Mouse (Mus musculus) spleen, adult 2 months (tissue): ENCODE results near the gene Plekha3. TPM values are rescaled to one million over a fixed set of nuclear protein-coding genes. Genes with fewer than 3 reads are reported as not detected.

Experiments
- DNase-seq, 2 experiments: peaks; one replicate each; pipeline versions ENCODE4 v3.0.0 to v3.0.0-alpha.2; 2012 to 2021; ENCODE audit warnings: low spot score in 2 of 2, low read depth in 1 of 2
- H3K27ac ChIP-seq: fragments of 200-500 bp; 2 replicates; pipeline ENCODE4 v1.5.1; 2012; ENCODE audit warnings: low read length, inconsistent platforms; ENCODE audit not compliant: insufficient read depth
- H3K27me3 ChIP-seq: fragments of 200-500 bp; 2 replicates; pipeline ENCODE4 v1.6.1; 2012; ENCODE audit warnings: mild to moderate bottlenecking, moderate library complexity, low read length, inconsistent platforms; ENCODE audit not compliant: control insufficient read depth, insufficient read depth
- H3K36me3 ChIP-seq: fragments of 200-500 bp; 2 replicates; pipeline ENCODE4 v1.6.1; 2012; ENCODE audit warnings: mild to moderate bottlenecking, low read length, inconsistent platforms; ENCODE audit not compliant: control insufficient read depth, insufficient read depth
- H3K4me1 ChIP-seq: fragments of 200-500 bp; 2 replicates; pipeline ENCODE4 v1.6.1; 2011; ENCODE audit warnings: inconsistent platforms; ENCODE audit not compliant: control insufficient read depth, insufficient read depth, insufficient read length
- H3K4me3 ChIP-seq: fragments of 200-500 bp; 2 replicates; pipeline ENCODE4 v1.5.1; 2011; ENCODE audit warnings: mild to moderate bottlenecking, inconsistent platforms; ENCODE audit not compliant: insufficient read depth, insufficient read length; ENCODE audit errors: extremely low read depth
- CTCF ChIP-seq: fragments of 200-500 bp; IDR thresholded peaks from 2 replicates; pipeline ENCODE4 v1.5.1; 2011; ENCODE audit warnings: mild to moderate bottlenecking, inconsistent platforms; ENCODE audit not compliant: insufficient read depth, insufficient read length, insufficient replicate concordance; ENCODE audit errors: extremely low read depth
- POLR2A ChIP-seq: fragments of 200-500 bp; IDR thresholded peaks from 2 replicates; pipeline ENCODE4 v1.6.1; 2011; ENCODE audit warnings: low read depth, low read length, inconsistent platforms
- WGBS: fragments of 180-500 bp; shearing (Covaris S2); methylation state at CpG from one replicate; pipeline ENCODE4 v1.1.7; 2018; 5-methylcytosine and 5-hydroxymethylcytosine counted together
- polyA plus RNA-seq: library from polyadenylated mRNA; depleted of rRNA; stranded (reverse); fragments of >200 nt; gene quantifications from 2 replicates; pipeline ENCODE4 v1.2.3, GENCODE M21; 2012

Plekha3 gene
- polyA plus RNA-seq, 1 experiment = 10.5 TPM

GRCm38 (mm10) chr2:76675451-76675850 lies 370 bp downstream of the Plekha3 start:
- peak in 1 of 2 experiments; percentile 18 for DNase-seq
- Histone ChIP-seq H3K27ac (peak overlapping the region; percentile 26; the same call in 1 of the 2 replicates), H3K36me3 (no peaks in the 10 kb centered on the region; the same call in 1 of the 2 replicates), H3K4me3 (peak overlapping the region; percentile 64), H3K4me1 (peaks cover 15% of the 10 kb centered on the region; the same call in 1 of the 2 replicates), H3K27me3 (no peaks in the 10 kb centered on the region)
- TF ChIP-seq POLR2A (no peak), CTCF (no peak)
- under 1% methylated on average over 44 of the region's 44 CpGs for WGBS

- TF ChIP-seq CTCF = no peak
- TF ChIP-seq POLR2A = no peak
- WGBS = 30% methylated on average over 4 of the region's 4 CpGs
Observed at GRCm38 (mm10) chr2:76675949-76676348, 868 bp downstream of the Plekha3 start.

GRCm38 (mm10) chr2:76676401-76677226 lies 1.5 kb downstream of the Plekha3 start:
- Histone ChIP-seq H3K36me3 (peaks cover 2% of the 10 kb centered on the region), H3K27me3 (no peaks in the 10 kb centered on the region), H3K4me3 (no peak overlapping the region), H3K27ac (no peak overlapping the region), H3K4me1 (peaks cover 15% of the 10 kb centered on the region; the same call in 1 of the 2 replicates)
- 76% methylated on average over 13 of the region's 13 CpGs for WGBS
- no peak for TF ChIP-seq POLR2A
- TF ChIP-seq CTCF = no peak
- no peak for DNase-seq

More at GRCm38 (mm10) chr2:76675949-76676348, 868 bp downstream of the Plekha3 start:
- H3K36me3 ChIP-seq = peaks cover 2% of the 10 kb centered on the region; the same call in 1 of the 2 replicates
- peaks cover 15% of the 10 kb centered on the region; the same call in 1 of the 2 replicates for H3K4me1 ChIP-seq
- H3K27me3 ChIP-seq = no peaks in the 10 kb centered on the region
- no peak overlapping the region for H3K27ac ChIP-seq
- no peak for DNase-seq
- no peak overlapping the region; the same call in 1 of the 2 replicates for H3K4me3 ChIP-seq

GRCm38 (mm10) chr2:76682301-76682700 lies 7.2 kb downstream of the Plekha3 start:
- Histone ChIP-seq H3K4me1 (no peaks in the 10 kb centered on the region), H3K36me3 (peaks cover 34% of the 10 kb centered on the region), H3K27ac (no peak overlapping the region), H3K27me3 (no peaks in the 10 kb centered on the region), H3K4me3 (no peak overlapping the region)
- TF ChIP-seq POLR2A = no peak
- TF ChIP-seq CTCF = no peak
- WGBS = 93% methylated on average over 8 of the region's 8 CpGs
- no peak for DNase-seq

GRCm38 (mm10) chr2:76686986-76687385 lies 11.9 kb downstream of the Plekha3 start:
- 94% methylated on average over 3 of the region's 3 CpGs for WGBS
- TF ChIP-seq POLR2A = no peak
- TF ChIP-seq CTCF = no peak
- Histone ChIP-seq H3K27me3 (no peaks in the 10 kb centered on the region), H3K4me1 (no peaks in the 10 kb centered on the region), H3K4me3 (no peak overlapping the region), H3K36me3 (peaks cover 42% of the 10 kb centered on the region), H3K27ac (no peak overlapping the region)
- DNase-seq = no peak

GRCm38 (mm10) chr2:76687608-76688007 lies 12.5 kb downstream of the Plekha3 start:
- TF ChIP-seq POLR2A = no peak
- no peak for TF ChIP-seq CTCF
- Histone ChIP-seq H3K4me1 (no peaks in the 10 kb centered on the region), H3K4me3 (no peak overlapping the region), H3K36me3 (peaks cover 45% of the 10 kb centered on the region), H3K27me3 (no peaks in the 10 kb centered on the region), H3K27ac (no peak overlapping the region)
- WGBS = 80% methylated on average over 3 of the region's 3 CpGs
- no peak for DNase-seq

GRCm38 (mm10) chr2:76688162-76688561 lies 13.1 kb downstream of the Plekha3 start:
- no peak for TF ChIP-seq POLR2A
- TF ChIP-seq CTCF = no peak
- no peak overlapping the region for H3K27ac ChIP-seq
- 83% methylated on average over 7 of the region's 7 CpGs for WGBS
- H3K4me3 ChIP-seq = no peak overlapping the region
- no peaks in the 10 kb centered on the region for H3K4me1 ChIP-seq
- no peaks in the 10 kb centered on the region for H3K27me3 ChIP-seq
- peaks cover 44% of the 10 kb centered on the region for H3K36me3 ChIP-seq
- DNase-seq = no peak
